Mouse (Mus musculus): ENCODE data around the gene Rassf8. TPM values are rescaled to one million over a fixed set of nuclear protein-coding genes. Genes with fewer than 3 reads are reported as not detected.

The Rassf8 gene
- polyA plus RNA-seq, 1 experiment from 2014 or later: 4.7 TPM

- Histone ChIP-seq H3K4me2 (replicated peaks) (no peak overlapping the region), H3K4me3 (replicated peaks) (no peak overlapping the region), H3K9ac (no peak overlapping the region), H3K27ac (no peak overlapping the region), H3K27me3 (replicated peaks) (no peaks in the 10 kb centered on the region), H3K9me3 (no peaks in the 10 kb centered on the region), H3K36me3 (no peaks in the 10 kb centered on the region), H3K4me1 (replicated peaks) (0 out of 2 replicates have a peak, but pooled peaks cover 2% of the 10 kb centered on the region)
- WGBS: 77% methylated on average over 6 of the region's 6 CpGs
- ATAC-seq: no peak
Observed at GRCm38 (mm10) chr6:145754416-145754815, 7.9 kb downstream of the Rassf8 start.

- no peak overlapping the region for H3K4me2 ChIP-seq (replicated peaks)
- 67% methylated on average over 14 of the region's 14 CpGs for WGBS
- no peak overlapping the region for H3K9ac ChIP-seq
- H3K36me3 ChIP-seq: no peaks in the 10 kb centered on the region
- H3K9me3 ChIP-seq: no peaks in the 10 kb centered on the region
- H3K4me1 ChIP-seq (replicated peaks): peaks cover 16% of the 10 kb centered on the region
- no peaks in the 10 kb centered on the region for H3K27me3 ChIP-seq (replicated peaks)
- no peak overlapping the region for H3K4me3 ChIP-seq (replicated peaks)
- ATAC-seq: no peak
- H3K27ac ChIP-seq: no peak overlapping the region
Observed at GRCm38 (mm10) chr6:145755942-145756639, 9.5 kb downstream of the Rassf8 start.

- no peak overlapping the region for H3K4me2 ChIP-seq (replicated peaks)
Observed at GRCm38 (mm10) chr6:145756640-145757005, 10.1 kb downstream of the Rassf8 start.

GRCm38 (mm10) chr6:145757346-145757745 is 10.8 kb downstream of the Rassf8 start:
- H3K36me3 ChIP-seq: no peaks in the 10 kb centered on the region
- no peak overlapping the region for H3K9ac ChIP-seq
- no peak for ATAC-seq
- H3K4me1 ChIP-seq (replicated peaks): peaks cover 16% of the 10 kb centered on the region
- no peaks in the 10 kb centered on the region for H3K27me3 ChIP-seq (replicated peaks)
- no peak overlapping the region for H3K4me2 ChIP-seq (replicated peaks)
- H3K9me3 ChIP-seq: no peaks in the 10 kb centered on the region
- 74% methylated on average over 3 of the region's 3 CpGs for WGBS
- no peak overlapping the region for H3K4me3 ChIP-seq (replicated peaks)
- H3K27ac ChIP-seq: no peak overlapping the region

More at GRCm38 (mm10) chr6:145756640-145757005, 10.1 kb downstream of the Rassf8 start:
- H3K9ac ChIP-seq: no peak overlapping the region
- no peak for ATAC-seq
- H3K4me3 ChIP-seq (replicated peaks): no peak overlapping the region
- H3K4me1 ChIP-seq (replicated peaks): peaks cover 16% of the 10 kb centered on the region
- no peaks in the 10 kb centered on the region for H3K9me3 ChIP-seq
- H3K27ac ChIP-seq: no peak overlapping the region
- 75% methylated on average over 6 of the region's 6 CpGs for WGBS
- H3K27me3 ChIP-seq (replicated peaks): no peaks in the 10 kb centered on the region
- H3K36me3 ChIP-seq: no peaks in the 10 kb centered on the region

- Histone ChIP-seq H3K4me3 (replicated peaks) (no peak overlapping the region), H3K4me1 (replicated peaks) (peaks cover 16% of the 10 kb centered on the region), H3K27me3 (replicated peaks) (no peaks in the 10 kb centered on the region), H3K27ac (no peak overlapping the region), H3K36me3 (no peaks in the 10 kb centered on the region), H3K4me2 (replicated peaks) (no peak overlapping the region), H3K9ac (no peak overlapping the region), H3K9me3 (no peaks in the 10 kb centered on the region)
- 63% methylated on average over 10 of the region's 10 CpGs for WGBS
- ATAC-seq: no peak
Observed at GRCm38 (mm10) chr6:145758685-145759084, 12.1 kb downstream of the Rassf8 start.

GRCm38 (mm10) chr6:145759432-145759831 is 12.9 kb downstream of the Rassf8 start:
- Histone ChIP-seq H3K27ac (no peak overlapping the region), H3K4me1 (replicated peaks) (peaks cover 16% of the 10 kb centered on the region), H3K4me2 (replicated peaks) (no peak overlapping the region), H3K36me3 (no peaks in the 10 kb centered on the region), H3K9me3 (no peaks in the 10 kb centered on the region), H3K4me3 (replicated peaks) (no peak overlapping the region), H3K9ac (no peak overlapping the region), H3K27me3 (replicated peaks) (no peaks in the 10 kb centered on the region)
- ATAC-seq: no peak
- WGBS: 69% methylated on average over 2 of the region's 2 CpGs

- Histone ChIP-seq H3K9ac (no peak overlapping the region), H3K27ac (no peak overlapping the region), H3K4me1 (replicated peaks) (peaks cover 16% of the 10 kb centered on the region), H3K27me3 (replicated peaks) (no peaks in the 10 kb centered on the region), H3K36me3 (no peaks in the 10 kb centered on the region), H3K4me2 (replicated peaks) (no peak overlapping the region), H3K4me3 (replicated peaks) (no peak overlapping the region), H3K9me3 (no peaks in the 10 kb centered on the region)
- 65% methylated on average over 4 of the region's 4 CpGs for WGBS
- ATAC-seq: 0 out of 2 replicates have a peak, but pooled peaks have one; percentile 5
Observed at GRCm38 (mm10) chr6:145760246-145761016, 13.9 kb downstream of the Rassf8 start.

GRCm38 (mm10) chr6:145761151-145761935 is 14.8 kb downstream of the Rassf8 start:
- no peak overlapping the region for H3K27ac ChIP-seq
- ATAC-seq: peak; percentile 41; the same call in 1 of the 2 replicates

GRCm38 (mm10) chr6:145762016-145762415 is 15.5 kb downstream of the Rassf8 start:
- no peak for ATAC-seq
- Histone ChIP-seq H3K27me3 (replicated peaks) (no peaks in the 10 kb centered on the region), H3K9ac (no peak overlapping the region), H3K36me3 (no peaks in the 10 kb centered on the region), H3K4me3 (replicated peaks) (no peak overlapping the region), H3K4me1 (replicated peaks) (peaks cover 16% of the 10 kb centered on the region), H3K4me2 (replicated peaks) (no peak overlapping the region), H3K27ac (no peak overlapping the region), H3K9me3 (no peaks in the 10 kb centered on the region)
- 91% methylated on average over 3 of the region's 3 CpGs for WGBS

More at GRCm38 (mm10) chr6:145761151-145761935, 14.8 kb downstream of the Rassf8 start:
- Histone ChIP-seq H3K9ac (no peak overlapping the region), H3K36me3 (no peaks in the 10 kb centered on the region), H3K4me1 (replicated peaks) (peaks cover 16% of the 10 kb centered on the region), H3K4me3 (replicated peaks) (no peak overlapping the region), H3K27me3 (replicated peaks) (no peaks in the 10 kb centered on the region), H3K9me3 (no peaks in the 10 kb centered on the region), H3K4me2 (replicated peaks) (no peak overlapping the region)
- whole genome bisulfite sequencing: 68% methylated on average over 3 of the region's 3 CpGs

GRCm38 (mm10) chr6:145763051-145763450 is 16.5 kb downstream of the Rassf8 start:
- ATAC-seq: no peak
- H3K9ac ChIP-seq: no peak overlapping the region
- H3K4me3 ChIP-seq (replicated peaks): no peak overlapping the region
- H3K36me3 ChIP-seq: no peaks in the 10 kb centered on the region
- H3K9me3 ChIP-seq: no peaks in the 10 kb centered on the region
- H3K27ac ChIP-seq: no peak overlapping the region
- H3K4me2 ChIP-seq (replicated peaks): no peak overlapping the region
- no peaks in the 10 kb centered on the region for H3K27me3 ChIP-seq (replicated peaks)
- peaks cover 16% of the 10 kb centered on the region for H3K4me1 ChIP-seq (replicated peaks)
- 78% methylated on average over 4 of the region's 4 CpGs for WGBS

- no peaks in the 10 kb centered on the region for H3K36me3 ChIP-seq
- no peak overlapping the region for H3K4me3 ChIP-seq (replicated peaks)
- peaks cover 11% of the 10 kb centered on the region for H3K4me1 ChIP-seq (replicated peaks)
- H3K9me3 ChIP-seq: no peaks in the 10 kb centered on the region
- WGBS: 69% methylated on average over 7 of the region's 7 CpGs
- no peak overlapping the region for H3K9ac ChIP-seq
- H3K27me3 ChIP-seq (replicated peaks): no peaks in the 10 kb centered on the region
- H3K4me2 ChIP-seq (replicated peaks): no peak overlapping the region
- H3K27ac ChIP-seq: no peak overlapping the region
- no peak for ATAC-seq
Observed at GRCm38 (mm10) chr6:145765011-145765410, 18.5 kb downstream of the Rassf8 start.

GRCm38 (mm10) chr6:145766971-145767370 is 20.4 kb downstream of the Rassf8 start:
- 81% methylated on average over 6 of the region's 6 CpGs for WGBS
- Histone ChIP-seq H3K9me3 (no peaks in the 10 kb centered on the region), H3K4me1 (replicated peaks) (0 out of 2 replicates have a peak, but pooled peaks cover 6% of the 10 kb centered on the region), H3K4me3 (replicated peaks) (no peak overlapping the region), H3K4me2 (replicated peaks) (no peak overlapping the region), H3K27ac (no peak overlapping the region), H3K36me3 (no peaks in the 10 kb centered on the region), H3K27me3 (replicated peaks) (no peaks in the 10 kb centered on the region), H3K9ac (no peak overlapping the region)
- no peak for ATAC-seq
